Mouse (Mus musculus) cerebellum, adult 8-10 months (tissue): ENCODE measurements around the gene Fars2.
A peak's percentile ranks its signal among the peaks of the same experiment; 100 is the strongest.

ENCODE experiments used
- DNase-seq: peaks from one replicate; pipeline ENCODE4 v3.0.0; 2022

Gene Fars2

DNA sequence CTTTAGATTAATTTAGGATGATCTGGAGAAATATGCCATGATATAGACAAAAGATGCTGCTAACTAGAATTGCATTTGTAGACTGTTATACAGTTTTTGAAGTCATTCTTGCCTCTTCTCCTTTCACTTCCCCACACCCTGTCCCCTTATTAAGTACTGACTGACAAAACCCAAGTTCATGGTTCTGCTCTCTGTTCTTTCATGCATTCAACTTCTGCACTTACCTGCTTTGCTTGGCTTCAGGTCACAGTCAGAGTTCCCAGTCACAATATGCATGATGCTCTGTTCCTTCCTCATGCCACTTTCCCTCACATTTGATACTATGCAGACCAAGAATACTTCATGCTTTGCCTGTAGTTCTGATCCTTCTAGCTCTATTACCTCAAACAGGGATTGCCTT is 105.5 kb downstream of the Fars2 start:
- DNase-seq, result no peak

DNA sequence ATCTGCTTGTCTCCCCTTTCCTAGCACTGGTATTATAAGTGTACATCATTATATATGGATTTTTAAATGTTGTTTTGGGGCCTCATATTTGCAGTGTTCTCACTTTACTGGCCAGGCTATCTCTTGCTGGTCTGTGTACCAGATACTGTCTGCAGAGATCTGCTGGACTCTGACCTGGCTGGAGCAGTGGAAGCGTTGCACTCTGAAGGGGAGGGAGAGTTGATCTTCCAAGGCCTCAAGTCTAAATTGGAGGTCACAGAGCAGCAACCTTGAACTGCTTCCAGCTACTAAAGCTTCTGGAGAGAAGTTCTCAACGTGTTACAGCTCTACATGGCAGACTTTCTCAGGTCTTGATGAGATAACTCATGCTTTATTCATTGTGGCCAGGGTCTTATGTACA is 107.2 kb downstream of the Fars2 start:
- DNase-seq, result no peak

DNA sequence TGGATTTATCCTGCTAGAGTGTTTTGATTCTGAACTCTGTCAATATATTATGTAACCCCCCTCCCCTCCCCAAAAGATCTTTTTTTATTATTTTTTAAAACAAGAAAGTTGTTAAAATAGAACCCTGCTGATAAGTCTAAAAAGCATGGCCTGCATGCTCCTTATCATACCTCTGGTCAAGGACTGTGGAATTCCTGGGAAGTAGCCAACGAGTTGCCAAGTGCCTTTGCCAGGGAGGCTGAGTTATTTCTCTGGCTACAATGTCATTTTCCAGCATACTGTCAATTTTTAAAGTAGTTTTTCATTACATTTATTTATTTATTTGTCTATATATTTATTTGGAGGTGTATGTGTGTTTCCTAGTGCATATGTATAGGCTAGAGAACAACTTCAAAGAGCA is 125.0 kb downstream of the Fars2 start:
- no peak for DNase-seq

DNA sequence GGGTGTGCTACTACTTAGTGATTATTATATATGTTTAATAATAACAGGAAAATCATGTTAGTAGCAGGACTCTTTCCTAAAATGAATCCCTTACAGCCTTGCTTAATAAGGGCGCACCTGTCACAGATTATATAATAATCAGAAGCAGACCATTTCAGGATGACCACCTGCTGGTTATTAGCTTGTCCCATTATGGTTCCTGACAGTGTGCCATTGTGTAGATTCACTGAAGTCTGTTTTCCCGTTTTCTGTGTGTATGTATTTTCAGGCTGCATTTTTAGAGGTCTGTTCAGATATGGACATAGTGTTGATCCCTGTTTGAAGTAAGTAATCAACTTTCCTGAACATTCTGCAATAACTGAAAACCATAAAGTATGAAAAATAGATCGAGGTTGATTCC is 136.7 kb downstream of the Fars2 start:
- DNase-seq, result peak; percentile 21

DNA sequence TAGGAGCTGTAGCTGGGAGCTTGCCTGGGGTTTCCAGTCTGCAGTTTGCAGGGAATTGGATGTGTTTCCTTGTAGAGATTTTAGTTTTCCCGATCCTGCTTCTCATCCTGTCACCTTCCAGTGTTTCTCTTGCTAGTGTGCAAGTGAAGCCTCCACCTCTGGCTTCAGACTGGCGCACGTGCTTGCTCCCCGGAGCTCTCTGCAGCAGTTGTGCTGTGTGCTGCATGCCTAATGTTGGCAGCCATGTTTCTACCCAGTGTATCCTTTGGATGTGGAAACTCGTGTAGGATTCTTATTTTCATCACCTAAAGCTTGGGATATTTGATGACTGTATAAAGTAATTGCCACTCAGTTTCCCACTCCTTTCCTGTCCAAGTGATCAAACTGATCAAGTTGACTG is 140.0 kb downstream of the Fars2 start:
- DNase-seq, result no peak

DNA sequence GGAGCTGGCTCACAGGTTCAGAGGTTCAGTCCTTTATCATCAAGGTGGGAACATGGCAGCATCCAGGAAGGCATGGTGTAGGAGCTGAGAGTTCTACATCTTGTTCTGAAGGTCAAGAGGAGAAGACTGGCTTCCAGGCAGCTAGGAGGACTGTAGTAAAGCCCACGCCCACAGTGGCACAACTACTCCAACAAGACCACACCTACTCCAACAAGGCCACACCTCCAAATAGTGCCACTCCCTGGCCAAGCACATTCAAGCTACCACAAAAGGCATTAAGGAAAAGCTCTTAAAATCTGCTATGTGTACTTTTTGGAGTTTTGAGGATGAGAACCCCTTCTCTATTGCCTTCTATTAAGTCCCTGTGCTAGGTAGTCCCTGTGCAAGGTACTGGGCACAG is 142.5 kb downstream of the Fars2 start:
- no peak for DNase-seq

DNA sequence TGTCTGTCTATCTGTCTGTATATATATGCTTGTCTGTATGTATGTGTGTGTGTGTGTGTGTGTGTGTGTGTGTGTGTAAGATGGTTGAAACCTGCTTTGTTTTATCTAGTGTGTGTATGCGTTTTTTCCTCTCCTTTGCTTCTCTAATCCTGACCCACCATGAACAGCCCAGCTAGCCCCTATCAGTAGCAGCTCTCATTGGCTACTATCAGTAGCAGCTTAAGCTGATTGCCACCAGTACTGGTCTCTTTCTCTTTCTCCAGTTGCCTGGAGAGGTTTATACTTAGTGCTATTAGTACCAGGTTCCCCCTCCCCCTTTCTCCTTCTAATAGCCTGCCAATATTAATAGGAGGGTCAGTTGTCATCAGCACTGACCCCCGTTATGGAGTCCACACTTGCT is 144.1 kb downstream of the Fars2 start:
- no peak for DNase-seq

DNA sequence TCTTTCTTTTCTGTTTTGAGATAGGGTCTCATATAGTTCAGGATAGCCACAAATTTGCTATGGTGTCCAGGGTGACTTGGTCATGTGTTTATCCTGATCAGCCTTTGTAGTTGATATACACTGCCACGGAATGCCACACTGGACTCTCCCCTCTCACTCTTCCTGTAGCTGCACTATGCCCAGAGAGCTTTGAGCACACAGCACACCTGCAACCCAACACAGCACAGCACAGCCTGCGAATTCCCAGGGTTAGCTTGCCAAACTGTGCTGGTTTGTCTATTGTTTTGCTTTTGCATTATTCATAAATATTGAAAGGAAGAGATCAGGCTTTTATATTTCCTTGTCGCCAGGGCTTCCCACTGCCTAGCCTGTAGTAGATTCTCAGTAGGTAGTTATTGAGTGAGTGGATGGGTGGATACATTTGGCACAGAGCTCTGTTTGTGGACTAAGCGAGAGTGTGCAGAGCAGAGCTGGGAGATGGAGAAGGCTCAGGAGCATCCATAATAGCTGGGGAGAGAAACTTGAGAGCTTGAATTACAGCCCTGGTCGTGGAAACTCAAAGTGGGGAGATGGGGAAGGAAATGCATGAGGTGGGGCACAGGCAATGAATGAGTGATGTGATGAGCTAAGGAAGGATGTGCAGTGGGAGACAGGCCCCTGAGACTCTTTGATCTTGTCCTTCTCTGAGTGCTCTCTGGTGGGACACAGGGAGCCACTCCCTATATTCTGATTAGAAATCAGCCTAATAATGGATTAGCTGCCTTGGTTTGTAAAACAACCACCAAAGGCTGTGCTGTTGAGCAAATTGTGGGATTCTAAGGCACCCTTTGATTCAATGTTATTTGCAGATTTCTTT is 146.3 kb downstream of the Fars2 start:
- no peak for DNase-seq

DNA sequence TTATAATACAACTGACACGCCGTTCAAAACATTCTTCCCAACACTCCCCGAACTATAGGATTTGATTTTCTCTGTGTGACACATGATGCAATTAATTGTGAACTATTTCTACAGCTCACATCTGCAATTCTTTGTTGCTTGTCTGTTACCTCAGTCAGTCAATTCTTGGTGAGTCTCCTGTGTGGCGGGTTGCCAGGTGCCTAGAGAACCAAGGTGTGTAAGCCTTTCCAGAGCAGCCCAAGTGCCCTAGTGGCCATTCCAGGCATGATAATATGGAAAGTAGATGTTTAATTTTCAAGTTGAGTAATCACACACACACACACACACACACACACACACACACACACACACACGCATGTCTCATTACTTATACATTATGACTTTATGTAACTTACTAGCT is 147.2 kb downstream of the Fars2 start:
- DNase-seq, result no peak

DNA sequence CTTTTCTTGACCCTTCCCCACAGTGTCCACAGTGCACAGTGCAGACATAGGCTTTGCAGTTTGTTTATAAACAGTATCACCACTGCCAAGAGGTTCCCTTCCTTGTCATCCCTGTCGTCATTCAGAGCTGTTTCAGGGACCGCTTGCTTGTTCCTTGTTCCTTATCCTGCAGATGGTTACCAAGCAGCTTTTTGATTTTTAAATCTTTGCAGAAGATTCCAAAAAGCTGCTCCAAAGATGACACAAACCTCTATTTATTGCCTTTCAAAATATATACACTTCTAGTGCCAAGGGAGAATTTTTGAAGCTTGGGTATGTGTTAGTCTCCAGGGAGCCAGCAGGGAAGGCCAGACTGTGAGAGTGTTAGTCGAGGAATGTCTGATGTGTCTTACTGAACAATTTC is 148.1 kb downstream of the Fars2 start:
- DNase-seq, result no peak

DNA sequence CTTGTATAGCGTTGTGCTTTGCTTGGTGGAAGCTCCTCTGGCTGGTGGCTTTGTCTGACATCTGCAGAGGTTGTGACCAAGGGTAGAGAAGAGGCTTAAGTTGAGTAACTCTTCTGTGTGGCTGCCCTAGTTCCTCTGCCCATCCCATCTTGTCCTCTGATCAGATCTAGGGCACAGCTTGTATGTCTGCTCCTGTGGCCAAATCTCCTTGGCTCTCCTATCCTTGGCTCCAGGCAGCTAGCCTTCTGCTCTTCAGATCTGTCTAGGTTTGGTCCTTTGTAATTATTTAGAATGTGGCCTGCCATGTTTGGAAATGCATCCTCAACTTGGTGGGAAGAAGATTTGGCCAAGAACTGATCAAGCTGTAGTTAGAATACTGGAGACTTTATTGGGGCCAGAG is 150.2 kb downstream of the Fars2 start:
- no peak for DNase-seq

DNA sequence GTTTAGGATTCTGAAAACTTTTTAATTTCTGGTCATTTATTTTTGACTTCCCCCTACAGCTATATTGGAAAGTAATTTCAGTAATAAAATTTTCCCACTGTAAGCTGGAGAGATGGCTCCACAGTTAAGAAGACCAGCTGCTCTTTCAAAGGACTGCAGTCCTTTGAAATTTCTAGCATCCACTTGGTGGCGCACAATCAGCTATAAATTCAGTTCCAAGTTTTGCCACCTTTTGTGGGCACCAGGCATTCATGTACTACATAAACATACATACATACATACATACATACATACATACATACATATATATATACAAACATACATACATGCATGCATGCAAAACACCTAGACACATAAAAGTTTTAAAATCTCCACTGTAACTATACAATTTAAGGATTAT is 153.7 kb downstream of the Fars2 start:
- DNase-seq, result no peak

DNA sequence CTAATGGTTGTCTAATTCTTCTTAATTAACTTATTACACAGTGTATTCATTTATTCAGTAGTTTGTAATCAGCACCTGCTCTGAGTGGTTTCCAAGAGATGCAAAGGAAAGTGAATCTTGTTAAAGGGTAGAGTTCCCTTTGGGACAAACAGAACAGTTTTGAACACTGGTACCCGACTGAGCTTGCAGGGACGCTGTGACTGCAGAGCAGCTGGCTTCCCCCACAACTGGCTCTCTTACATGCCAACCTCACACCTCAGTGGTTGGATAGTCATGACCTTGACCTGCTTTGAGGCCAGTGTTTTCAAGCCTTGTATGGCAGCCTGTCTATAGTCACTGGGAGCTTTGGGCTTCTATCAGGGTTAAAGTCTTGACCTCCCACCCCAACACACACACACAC is 156.3 kb downstream of the Fars2 start:
- no peak for DNase-seq

DNA sequence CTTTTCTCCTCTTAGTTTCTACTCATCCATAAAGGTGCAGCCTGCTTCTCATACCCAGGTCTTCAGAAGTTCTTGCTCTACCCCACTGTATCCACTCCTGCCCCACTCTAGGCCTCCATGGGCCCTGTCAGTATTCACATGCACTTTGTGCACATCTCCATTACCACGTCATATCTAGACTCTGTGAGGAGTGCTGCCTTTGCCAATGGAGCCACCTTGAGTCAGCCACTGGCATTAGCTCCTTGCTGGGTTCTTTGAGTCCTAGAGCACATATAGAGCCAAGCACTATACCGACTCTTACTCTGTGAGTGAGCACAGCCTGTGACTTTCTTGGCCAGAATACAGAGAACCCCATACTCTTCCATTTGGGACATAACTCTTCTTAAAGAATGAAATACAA is 159.0 kb downstream of the Fars2 start:
- no peak for DNase-seq

DNA sequence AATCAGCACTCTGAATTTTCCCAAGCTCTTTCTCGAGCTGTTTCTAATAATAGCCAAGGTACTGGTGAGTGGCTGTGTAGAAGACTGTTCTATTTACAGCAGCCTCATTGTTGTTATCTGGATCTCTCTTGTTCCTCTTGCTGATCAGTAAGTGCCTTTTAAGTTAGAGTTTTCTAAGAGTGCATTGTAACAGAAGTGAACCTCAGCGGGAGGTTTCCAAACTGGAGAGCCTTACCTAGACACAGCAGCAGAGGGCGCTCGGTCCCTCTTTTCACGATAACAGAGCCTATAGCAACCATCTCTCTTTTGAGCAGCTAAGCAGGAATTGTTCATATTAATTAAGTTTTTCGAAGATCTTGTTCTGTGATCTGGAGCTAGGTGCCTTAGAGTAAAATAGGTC is 164.8 kb downstream of the Fars2 start:
- peak; percentile 68 for DNase-seq

DNA sequence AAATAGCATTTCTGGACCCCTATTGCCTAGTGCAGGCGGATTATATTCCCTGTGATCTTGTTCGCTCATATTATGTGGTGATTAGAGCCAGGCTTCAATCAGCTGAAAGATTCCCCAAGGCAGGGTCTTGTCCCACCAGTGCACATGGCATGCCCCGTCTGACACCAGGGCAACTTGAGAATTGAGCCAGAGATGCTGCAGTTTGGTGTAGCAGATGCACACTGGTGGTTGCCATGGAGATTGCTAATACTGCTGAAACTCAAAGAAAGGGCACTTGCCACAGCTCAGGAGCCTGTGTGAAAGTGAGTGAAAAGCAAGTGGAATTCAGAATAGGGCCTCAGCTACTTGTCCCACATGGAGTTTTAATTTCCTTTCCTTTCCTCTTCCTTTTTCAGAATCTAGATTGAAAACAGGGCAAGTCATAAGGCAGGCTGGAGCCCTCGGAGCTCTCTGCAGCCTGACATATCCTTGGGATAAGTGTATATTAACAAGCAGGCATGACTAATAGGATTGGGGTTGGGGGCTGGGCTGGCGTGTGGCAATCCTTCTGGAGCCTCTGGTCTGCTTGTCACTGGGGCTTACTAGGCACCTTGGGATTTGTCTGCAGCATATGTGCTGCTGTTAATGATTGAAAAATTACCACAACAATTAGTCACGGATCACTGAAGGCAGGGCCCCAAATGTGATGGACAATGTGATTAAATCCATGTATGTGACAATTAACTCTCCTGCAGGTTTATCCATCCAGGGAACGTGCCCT is 165.8 kb downstream of the Fars2 start:
- DNase-seq, result no peak

DNA sequence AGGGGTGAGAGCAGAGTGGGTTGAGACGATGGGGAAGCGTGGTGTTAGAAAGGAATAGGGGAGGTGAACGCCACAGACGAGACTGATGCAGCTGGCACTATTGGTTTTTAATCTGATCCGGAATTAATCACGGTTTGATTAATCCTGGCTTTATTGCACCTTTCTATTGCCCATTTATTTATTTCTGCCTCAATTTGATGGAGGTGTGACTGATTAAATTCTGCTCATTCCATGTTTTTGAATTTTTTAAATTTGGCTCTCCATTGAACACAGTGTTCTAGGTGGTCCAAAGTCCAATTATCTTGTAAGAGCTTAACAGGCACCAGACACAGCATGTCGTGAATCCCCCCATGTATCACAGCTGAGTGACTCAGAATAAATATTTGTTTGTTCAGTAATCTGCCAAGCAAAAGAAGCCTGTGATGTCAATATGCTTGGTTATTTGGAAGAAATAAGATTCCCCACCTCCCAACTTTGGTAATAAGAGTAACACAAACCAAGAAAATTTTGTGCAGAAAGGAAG is 166.4 kb downstream of the Fars2 start:
- DNase-seq, result no peak

DNA sequence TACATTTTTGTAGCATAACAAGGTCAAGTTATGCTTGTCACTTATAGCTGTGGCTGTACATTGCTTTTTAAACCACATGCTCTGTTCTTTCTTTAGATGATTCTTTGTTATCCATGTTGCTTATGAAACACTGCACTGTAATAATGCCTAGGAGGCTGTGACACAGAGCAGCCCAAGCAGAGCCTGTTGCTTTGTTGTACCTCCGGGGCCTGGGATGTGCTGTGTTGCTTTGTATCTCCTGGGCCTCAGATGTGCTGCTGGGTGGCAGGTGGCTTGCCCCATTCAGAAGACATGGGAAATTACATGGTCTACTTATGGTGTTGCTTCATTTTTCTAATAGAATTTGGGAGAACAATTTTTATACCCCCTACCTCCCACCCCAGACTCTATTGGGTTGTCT is 166.9 kb downstream of the Fars2 start:
- DNase-seq, result no peak

DNA sequence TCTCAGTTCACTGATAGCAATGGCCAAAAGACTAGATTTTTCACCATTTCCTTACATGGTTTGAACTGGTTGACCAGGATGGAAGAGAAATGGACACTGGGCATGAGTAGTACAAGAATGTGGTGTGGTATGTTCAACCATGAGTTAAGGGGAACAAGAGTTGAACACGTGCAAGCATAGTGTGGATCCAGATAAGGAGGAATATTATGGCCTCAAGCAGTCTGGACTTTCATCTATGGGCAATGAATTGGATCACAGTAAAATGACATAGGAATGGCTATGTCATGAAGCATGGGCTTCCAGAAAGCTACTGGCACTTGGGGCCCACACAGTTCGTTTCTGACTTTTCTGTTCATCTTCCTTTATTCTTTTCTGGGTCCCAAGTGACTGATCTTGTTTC is 168.0 kb downstream of the Fars2 start:
- no peak for DNase-seq

DNA sequence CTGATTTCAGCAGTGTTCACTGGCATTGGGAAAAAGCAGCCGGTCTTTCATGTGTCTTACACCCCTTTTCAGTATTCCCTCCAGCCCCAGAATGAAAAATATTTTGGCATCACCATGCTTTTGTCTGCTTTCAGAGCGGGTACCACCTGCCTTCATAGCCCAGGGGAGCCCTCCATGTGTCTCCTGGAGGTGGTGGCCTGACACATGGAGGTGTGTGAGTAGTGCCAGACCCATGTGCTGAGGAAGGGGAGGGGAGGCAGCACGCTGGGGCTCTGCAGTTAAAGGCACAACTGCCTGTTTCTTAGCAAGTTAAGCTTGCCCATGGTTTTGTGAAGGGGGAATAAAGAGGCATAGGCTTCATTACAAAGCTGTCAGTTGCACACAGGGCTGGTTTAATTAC is 176.3 kb downstream of the Fars2 start:
- no peak for DNase-seq

DNA sequence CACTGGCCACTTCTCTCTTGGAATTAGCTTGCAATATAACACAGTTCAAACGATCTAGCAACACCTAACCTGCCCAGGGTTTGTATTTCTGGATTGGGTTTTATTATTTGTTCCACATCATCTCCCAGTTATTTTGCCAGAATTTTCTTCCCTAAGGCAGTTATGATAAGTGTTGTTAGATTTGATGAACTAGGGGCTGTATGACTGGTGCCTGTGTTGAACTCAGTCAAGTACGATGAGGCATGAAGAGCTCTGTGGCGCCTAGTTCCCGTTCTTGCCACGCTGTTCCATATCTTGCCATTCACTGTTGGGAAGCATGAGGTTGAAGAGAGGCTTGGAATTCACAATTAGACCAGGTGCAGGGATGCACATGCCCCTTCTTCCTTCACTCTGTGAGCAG is 177.3 kb downstream of the Fars2 start:
- DNase-seq, result no peak

DNA sequence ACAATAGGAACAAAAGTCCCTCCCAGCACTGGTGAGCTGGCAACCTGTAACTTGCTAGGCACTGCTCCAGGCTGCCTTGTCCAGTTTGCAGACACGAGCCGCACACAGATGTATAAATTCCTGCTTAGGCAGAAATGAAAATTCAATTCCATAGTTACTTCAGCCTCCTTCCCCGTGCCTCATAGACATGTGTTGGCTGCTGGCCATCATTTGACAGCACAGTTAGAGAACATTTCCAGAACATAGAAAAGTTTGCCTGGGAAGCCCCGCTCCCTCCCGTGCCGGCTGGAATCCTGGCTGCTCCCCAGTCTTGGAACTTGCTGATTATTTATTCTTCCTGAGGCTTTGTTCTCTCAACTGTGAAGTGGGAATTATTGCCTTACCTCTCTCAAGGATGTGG is 178.6 kb downstream of the Fars2 start:
- DNase-seq, result no peak

DNA sequence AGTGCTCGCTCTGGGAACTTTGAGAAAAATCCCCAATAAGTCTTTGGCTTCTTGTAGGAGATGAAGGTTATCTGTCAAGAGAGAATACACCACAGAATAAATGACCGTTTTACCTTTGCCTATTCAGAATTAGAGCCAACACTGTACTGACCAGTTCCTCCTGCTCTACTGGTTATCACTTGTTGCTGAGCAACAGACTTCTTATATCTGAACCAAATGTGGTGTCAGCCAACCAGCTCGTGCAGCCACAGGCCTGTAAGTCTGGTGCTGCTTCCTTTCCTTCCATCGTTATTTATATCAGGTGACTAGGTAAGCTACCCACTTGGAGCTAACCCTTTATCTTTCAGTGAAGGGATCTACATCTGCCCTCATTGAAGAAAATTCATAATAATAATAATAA is 179.4 kb downstream of the Fars2 start:
- DNase-seq, result no peak
